ENCODE assay signal across 7 mouse cellular contexts in genomic region chr8:126805365-126806180, GRCm38 (mm10).
DNase-seq lines count a peak whose midpoint lies in the region; ATAC-seq and TF ChIP-seq lines count a peak whose summit lies in the region.

No protein-coding gene starts in this region.

- peak overlapping the region; percentile 49; the same call in 1 of the 2 replicates for H3K27ac ChIP-seq in hindbrain, embryonic 15.5 days (replicated peaks)
- H3K27ac ChIP-seq in liver, adult 2 months (replicated peaks; ENCODE audit: insufficient read depth, low read depth, low read length): peak overlapping the region; percentile 95
- peak overlapping the region; percentile 57 for H3K27ac ChIP-seq in neural tube, embryonic 13.5 days (replicated peaks)

- ATAC-seq in hindbrain, embryonic 15.5 days (ENCODE audit: low FRiP score, low read depth): 0 out of 2 replicates have a peak, but pooled peaks have one; percentile 30
- ATAC-seq in neural tube, embryonic 13.5 days (ENCODE audit: low read depth): peak; percentile 53; the same call in 1 of the 2 replicates

- H3K4me3 ChIP-seq in hindbrain, embryonic 15.5 days: no peak overlapping the region
- H3K4me3 ChIP-seq in liver, adult 2 months (ENCODE audit: insufficient read depth, low read depth, low read length): no peak overlapping the region
- no peak overlapping the region for H3K4me3 ChIP-seq in neural tube, embryonic 13.5 days

- no peak for TF ChIP-seq CTCF in liver, adult 2 months (IDR thresholded peaks at IDR 0.05; ENCODE audit: low read depth, low read length)

- no peak overlapping the region for H3K9ac ChIP-seq in hindbrain, embryonic 15.5 days
- H3K9ac ChIP-seq in liver, adult 2 months (ENCODE audit: low read depth, low read length): peak overlapping the region; percentile 67
- no peak overlapping the region for H3K9ac ChIP-seq in neural tube, embryonic 13.5 days

- no peak overlapping the region for H3K4me2 ChIP-seq in hindbrain, embryonic 15.5 days
- H3K4me2 ChIP-seq in neural tube, embryonic 13.5 days: no peak overlapping the region

- DNase-seq in A20 (ENCODE audit: low read depth, low spot score): peak; percentile 59
- peak; percentile 46 for DNase-seq in CD4-positive, CD25-positive, alpha-beta regulatory T cell, adult 2 months (ENCODE audit: low read depth, low spot score)
- DNase-seq in forelimb bud, embryonic 11.5 days (ENCODE audit: low read depth, low spot score): peak; percentile 35
- DNase-seq in liver, adult 2 months (ENCODE audit: extremely low read depth, low read depth, low spot score): peak; percentile 98
- no peak for DNase-seq in cerebellum, adult 9-10 months

- H3K9me3 ChIP-seq in hindbrain, embryonic 15.5 days: no peaks in the 10 kb centered on the region
- no peaks in the 10 kb centered on the region for H3K9me3 ChIP-seq in neural tube, embryonic 13.5 days

- 54% methylated on average over 13 of the region's 13 CpGs for WGBS in hindbrain, embryonic 15.5 days
- 13% methylated on average over 13 of the region's 13 CpGs for WGBS in liver, adult 2 months
- 55% methylated on average over 13 of the region's 13 CpGs for WGBS in neural tube, embryonic 13.5 days

- H3K36me3 ChIP-seq in hindbrain, embryonic 15.5 days: no peaks in the 10 kb centered on the region
- H3K36me3 ChIP-seq in liver, adult 2 months (ENCODE audit: control insufficient read depth, insufficient read depth, low read length): no peaks in the 10 kb centered on the region
- no peaks in the 10 kb centered on the region for H3K36me3 ChIP-seq in neural tube, embryonic 13.5 days

- H3K79me2 ChIP-seq in liver, adult 2 months (ENCODE audit: control insufficient read depth, insufficient read depth, low read length): no peaks in the 10 kb centered on the region

- no peaks in the 10 kb centered on the region for H3K27me3 ChIP-seq in hindbrain, embryonic 15.5 days
- H3K27me3 ChIP-seq in liver, adult 2 months (ENCODE audit: control insufficient read depth, insufficient read depth, low read length): no peaks in the 10 kb centered on the region
- H3K27me3 ChIP-seq in neural tube, embryonic 13.5 days: no peaks in the 10 kb centered on the region

- TF ChIP-seq POLR2A in liver, adult 2 months (IDR thresholded peaks at IDR 0.05; ENCODE audit: extremely low read depth, insufficient read depth, low read length): no peak

- peaks cover 3% of the 10 kb centered on the region; the same call in 1 of the 2 replicates for H3K4me1 ChIP-seq in hindbrain, embryonic 15.5 days (replicated peaks)
- H3K4me1 ChIP-seq in liver, adult 2 months (ENCODE audit: control insufficient read depth, insufficient read depth, low read length): peaks cover 33% of the 10 kb centered on the region
- H3K4me1 ChIP-seq in neural tube, embryonic 13.5 days (replicated peaks): peaks cover 8% of the 10 kb centered on the region; the same call in 1 of the 2 replicates
